Mouse (Mus musculus) spleen, postnatal 36 days (tissue): ENCODE measurements around the gene Hoxa5.

Source experiments
- DNase-seq, 2 experiments: peaks; one replicate each; pipeline ENCODE4 v3.0.0; 2022; ENCODE audit warnings: low spot score in 2 of 2, mixed read lengths in 1 of 2

Hoxa5 gene

DNA sequence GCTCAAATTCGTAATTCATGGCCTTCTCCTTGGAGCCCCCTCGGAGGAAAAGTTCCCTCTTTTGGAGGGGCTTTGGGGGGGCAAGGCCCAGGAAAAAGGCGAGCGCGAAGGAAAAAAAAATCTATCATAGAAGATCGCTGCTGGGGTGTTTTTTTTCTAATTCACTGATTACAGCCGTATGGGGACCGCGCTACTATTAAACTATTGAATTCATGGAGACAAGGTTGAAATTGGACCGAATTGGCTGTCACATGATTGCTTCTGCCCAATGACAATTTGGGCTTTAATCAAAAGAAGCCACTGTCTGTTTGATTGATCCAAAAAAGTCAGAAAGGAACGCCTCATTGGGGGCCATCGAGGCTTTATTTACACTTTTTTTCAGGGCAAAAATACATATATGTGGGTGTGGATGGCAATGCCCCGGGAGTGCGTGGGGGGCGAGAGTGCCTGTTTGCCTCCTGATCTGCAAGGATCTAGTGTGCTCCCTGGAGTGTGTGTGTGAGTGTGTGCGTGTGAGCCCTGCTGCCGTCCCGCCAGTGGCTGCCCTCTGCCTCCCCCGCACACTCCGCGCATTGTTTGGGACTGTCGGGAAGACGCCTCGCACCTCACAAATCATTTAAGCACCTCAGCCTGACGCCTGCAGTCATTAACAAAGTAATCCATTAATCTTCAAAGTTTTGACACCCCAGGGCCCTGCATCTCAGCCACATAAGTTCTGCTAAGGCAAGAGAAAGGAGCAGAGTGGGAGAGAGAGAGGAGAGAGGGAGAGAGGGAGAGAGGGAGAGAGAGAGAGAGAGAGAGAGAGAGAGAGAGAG is 39.6 kb downstream of the Hoxa5 start, which contains the start of gene Hoxa2:
Gene Hoxa2 (minus strand): TSS at position 206 of the 815 bp plus-strand sequence.
- DNase-seq: no peak

GRCm38 (mm10) chr6:52164051-52164625 is 40.2 kb downstream of the Hoxa5 start:
- DNase-seq: no peak

DNA sequence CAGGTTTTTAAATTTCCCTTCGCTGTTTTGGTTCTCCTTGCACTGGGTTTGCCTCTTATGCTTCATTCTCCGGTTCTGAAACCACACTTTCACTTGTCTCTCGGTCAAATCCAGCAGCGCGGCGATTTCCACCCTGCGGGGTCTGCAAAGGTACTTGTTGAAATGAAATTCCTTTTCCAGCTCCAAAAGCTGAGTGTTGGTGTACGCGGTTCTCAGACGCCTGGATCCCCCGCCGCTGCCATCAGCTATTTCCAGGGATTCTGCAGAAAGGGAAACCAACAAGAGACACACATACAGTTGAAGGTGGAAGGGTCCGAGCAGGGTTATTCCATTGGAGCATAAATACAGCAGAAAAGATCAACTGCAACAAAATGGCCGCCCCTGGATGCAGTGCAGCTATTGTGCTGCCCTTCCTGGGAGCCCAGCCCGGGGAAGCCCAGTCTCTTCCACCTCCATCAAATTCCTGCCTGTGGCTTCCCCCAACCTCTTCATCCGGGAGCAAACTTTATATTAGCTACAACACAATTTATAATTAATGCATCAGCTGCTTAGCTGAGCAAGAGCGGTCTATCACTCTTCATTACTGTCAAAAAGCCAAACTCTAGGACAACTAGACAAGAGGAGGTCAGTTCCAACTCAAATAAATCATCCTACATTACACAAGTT is 40.9 kb downstream of the Hoxa5 start:
- DNase-seq: no peak

DNA sequence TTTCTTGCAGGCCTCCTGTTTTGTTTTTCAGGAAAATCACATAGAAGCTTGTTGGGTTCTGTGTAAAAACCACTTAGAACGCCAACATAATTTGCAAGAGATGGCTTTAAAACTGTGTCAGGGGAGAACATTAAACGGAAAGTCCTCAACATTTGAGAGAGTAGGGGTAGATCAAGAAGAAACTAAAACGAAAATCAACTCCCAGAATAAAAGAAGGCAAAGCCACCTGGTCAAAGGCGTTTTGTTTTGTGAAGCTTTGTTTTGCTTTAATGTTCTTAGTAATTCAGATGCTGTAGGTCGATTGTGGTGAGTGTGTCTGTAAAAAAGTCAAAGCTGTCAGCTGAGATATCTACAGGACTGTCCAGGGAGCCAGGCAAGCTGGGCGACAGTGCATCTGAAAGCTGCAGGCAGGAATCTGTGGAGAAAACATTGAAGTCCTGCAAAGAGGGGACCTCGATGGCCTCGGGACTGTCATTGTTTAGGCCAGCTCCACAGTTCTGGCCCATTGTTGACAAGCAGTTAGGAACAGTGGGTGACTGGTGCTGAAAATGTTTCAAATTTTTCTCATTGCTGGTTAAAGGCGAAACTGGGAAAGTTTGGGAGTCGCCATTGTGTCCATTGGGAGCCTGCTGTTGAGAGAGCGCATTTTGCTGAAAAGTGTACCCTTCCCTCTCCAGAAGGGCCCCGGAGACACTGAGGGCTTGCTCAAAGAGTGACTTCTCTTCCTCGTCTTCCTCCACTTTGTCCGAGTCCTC is 41.6 kb downstream of the Hoxa5 start:
- DNase-seq: no peak

DNA sequence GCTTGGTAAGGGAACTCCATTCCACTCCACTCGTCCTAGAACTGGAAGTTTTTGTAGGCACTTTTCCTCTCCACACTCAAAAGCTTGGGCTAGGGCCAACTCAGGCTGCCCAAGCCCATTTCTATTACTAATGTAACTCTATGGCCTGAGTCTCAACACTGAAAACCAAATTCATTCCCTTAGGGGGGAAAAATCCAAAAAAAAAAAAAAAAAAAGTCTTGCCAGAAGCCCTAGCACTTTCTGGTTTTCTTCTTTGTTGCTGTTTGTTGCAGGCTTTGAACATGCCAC is 42.4 kb downstream of the Hoxa5 start:
- no peak for DNase-seq

- no peak for DNase-seq
Measured at GRCm38 (mm10) chr6:52161336-52162092, 42.9 kb downstream of the Hoxa5 start.

DNA sequence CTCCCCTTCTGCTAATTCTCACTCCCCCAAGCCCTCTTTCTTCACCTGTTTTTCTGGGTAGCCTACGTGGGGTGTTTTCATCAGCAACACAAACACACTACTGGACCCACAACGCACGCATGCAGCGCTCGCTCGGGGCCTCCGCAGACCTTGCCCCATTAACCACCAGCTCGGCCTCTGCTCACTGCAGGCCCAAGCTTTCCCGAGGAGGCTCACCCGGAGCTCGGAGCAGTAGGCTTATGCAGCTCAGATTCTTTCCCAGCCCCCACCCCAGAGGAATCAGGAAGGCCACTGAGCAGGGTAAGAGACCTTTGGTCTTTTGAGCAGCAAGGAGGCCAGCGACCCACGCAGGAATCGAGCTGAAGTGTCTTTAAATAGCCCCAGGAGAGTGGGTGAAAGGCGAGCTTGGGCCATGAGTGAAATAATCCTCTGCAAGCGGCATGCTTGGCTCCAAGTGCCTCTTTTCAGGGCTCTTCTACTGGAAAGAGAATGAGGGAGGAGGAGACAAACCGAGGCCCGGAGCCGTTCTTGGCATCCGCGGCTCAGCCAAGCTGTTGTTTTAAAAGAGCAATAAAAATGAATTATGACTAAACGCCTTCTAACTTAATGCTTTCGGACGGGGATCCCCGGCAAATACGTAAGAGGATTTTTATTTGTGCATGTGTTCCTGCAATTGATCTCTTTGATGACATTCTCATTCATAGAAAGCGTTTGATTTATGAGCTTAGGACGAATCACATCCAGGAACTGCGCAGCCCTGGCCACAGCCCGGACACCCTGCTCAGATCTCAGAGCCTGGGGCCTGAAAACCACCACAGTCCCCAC is 43.7 kb downstream of the Hoxa5 start:
- no peak for DNase-seq

- DNase-seq: no peak
Measured at GRCm38 (mm10) chr6:52159979-52160378, 44.4 kb downstream of the Hoxa5 start.

DNA sequence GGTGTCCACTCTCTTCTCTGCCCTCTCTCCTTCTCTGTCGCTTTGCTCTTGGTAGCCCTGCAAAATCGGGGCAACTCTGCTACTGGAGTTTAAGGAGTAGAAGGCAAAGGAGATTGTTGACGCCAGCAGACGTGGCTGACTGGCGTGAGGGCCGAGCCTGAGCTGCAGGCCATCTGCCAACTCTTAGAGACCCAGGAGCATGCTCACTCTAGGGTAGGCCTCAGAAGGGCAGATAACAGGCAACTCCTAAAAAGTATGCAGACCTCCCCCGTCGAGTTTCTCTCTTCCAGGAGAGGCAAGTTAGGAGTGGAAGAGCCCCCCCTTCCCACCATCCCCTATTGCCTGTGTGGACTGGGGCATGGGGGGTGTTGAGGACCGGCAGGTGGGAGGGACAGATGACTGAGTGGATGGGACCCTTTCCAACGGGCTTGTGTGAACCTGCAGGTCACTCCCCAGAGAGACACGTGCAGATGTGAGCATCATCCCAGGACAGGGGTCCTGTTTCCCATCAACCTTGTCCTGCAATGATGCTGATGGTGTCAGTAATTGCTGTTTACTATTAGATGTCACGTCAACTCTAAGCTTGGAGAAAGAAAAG is 45.1 kb downstream of the Hoxa5 start:
- DNase-seq: no peak

GRCm38 (mm10) chr6:52158276-52159051 is 45.9 kb downstream of the Hoxa5 start, which contains the start of gene Hoxa1:
Hoxa1 (minus strand) TSS chr6:52158317.
- peak; percentile 55 to 61 for DNase-seq

- no peak for DNase-seq
Measured at GRCm38 (mm10) chr6:52157466-52158275, 46.7 kb downstream of the Hoxa5 start.

GRCm38 (mm10) chr6:52156551-52157200 is 47.7 kb downstream of the Hoxa5 start:
- no peak for DNase-seq

GRCm38 (mm10) chr6:52155471-52155870 is 48.9 kb downstream of the Hoxa5 start:
- DNase-seq: no peak

DNA sequence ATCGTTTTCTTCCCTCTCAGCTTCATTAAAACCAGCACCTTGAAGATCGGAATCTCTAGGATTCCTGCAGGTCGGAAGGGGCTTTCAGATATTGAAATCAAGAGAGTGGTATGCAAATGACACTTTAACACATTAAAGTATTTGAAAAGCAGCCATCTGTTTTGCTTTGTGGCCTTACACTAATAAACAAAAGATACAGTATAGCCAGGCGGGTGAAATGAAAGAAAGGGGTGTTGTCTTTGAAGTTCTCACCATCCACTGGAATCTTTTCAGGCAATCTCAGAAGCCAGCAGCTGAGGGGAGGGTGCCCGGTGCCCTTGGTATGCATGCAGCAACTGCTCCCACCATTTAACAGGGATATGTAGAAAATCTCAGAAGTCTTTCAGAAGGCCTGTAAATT is 50.3 kb downstream of the Hoxa5 start:
- no peak for DNase-seq

DNA sequence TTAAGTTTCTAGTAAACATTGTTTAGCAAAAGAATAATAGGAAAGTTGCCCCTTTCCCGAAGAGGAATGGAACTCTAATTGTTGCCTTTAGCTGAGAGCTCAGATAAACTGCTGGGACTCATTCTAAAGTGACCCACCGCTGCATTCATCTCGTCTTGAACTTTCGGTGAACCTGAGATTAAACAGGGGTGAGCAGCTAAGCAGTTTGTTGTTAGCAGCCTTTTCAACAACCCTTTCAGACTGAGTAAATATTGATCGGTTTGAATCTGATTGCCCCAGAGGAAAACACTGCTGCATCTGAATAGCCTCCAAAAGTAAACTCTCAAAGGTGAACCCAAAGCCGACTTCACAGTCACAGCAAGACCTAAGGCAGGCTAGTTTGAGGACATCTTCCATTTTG is 51.1 kb downstream of the Hoxa5 start:
- no peak for DNase-seq

DNA sequence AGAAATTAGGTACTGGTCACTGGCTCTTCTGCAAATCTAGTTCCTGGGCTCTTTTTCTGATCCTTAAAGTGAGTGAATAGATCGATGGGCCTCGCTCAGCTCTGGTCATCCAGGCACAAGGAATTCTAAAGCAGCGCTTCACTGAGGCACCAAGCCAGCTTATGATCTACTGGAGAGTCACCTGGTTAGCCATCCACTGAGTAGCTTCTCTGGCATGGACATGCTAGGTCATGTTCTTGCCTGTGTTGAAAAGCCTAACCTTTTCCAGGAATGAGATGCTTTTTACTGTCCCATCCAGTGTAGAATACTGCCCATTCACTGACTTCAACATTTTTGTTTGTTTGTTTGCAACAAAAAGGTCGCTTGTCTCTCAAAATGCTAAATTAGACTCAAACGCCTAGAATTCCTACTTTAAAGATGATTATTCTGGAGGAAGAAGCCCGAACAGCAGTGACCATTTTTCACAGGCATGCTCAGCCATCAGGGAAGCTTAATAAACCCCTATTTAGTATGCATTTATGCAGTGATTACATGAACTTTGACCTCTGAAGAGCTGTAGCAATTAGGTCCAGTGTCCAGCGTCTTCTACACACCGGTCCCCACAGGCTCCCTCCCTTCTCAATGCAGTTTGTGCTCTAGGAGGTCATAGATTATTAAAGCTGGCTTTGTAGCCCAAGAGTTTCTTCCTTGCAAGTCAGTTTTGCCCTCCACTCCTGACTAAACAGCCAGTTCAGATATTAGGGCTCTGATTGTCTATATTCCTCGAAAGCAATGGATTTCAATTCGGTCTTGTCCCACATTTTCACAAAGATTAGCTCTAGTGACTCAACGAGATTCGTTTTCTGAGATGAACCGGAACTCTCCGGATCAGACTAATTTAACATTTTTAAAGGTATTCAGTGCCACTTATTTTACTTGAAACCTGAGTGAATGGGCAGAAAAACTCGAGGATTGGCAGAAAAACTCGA is 51.9 kb downstream of the Hoxa5 start:
- DNase-seq: no peak
